Mouse (Mus musculus) forebrain, embryonic 13.5 days (tissue): Measurements from ENCODE around the gene Epha3. TPM values are rescaled to one million over a fixed set of nuclear protein-coding genes. Genes with fewer than 3 reads are reported as not detected.

Experiments used
- ATAC-seq: fragments of 200-750 bp; cut with Nextera tagmentation; 2 replicates; pipeline ENCODE4 v1.8.0; 2017
- H3K27ac ChIP-seq: fragments of 300-500 bp; sonication (generic); 2 replicates; pipeline ENCODE4 v1.5.1; 2015; ENCODE audit warnings: inconsistent platforms, mild to moderate bottlenecking, moderate library complexity
- H3K27me3 ChIP-seq: fragments of 300-500 bp; sonication (generic); 2 replicates; pipeline ENCODE4 v1.6.1; 2015; ENCODE audit warnings: mild to moderate bottlenecking, inconsistent platforms
- H3K36me3 ChIP-seq: fragments of 300-500 bp; sonication (generic); 2 replicates; pipeline ENCODE4 v1.6.1; 2015; ENCODE audit warnings: mild to moderate bottlenecking, inconsistent platforms; ENCODE audit not compliant: poor library complexity, severe bottlenecking
- H3K4me1 ChIP-seq: fragments of 300-500 bp; sonication (generic); 2 replicates; pipeline ENCODE4 v1.6.1; 2015; ENCODE audit warnings: inconsistent platforms
- H3K4me2 ChIP-seq: fragments of 300-500 bp; sonication (generic); 2 replicates; pipeline ENCODE4 v1.6.1; 2015; ENCODE audit warnings: inconsistent platforms, mild to moderate bottlenecking, moderate library complexity
- H3K4me3 ChIP-seq: fragments of 300-500 bp; sonication (generic); 2 replicates; pipeline ENCODE4 v1.5.1; 2015; ENCODE audit warnings: mild to moderate bottlenecking, inconsistent platforms
- H3K9ac ChIP-seq: fragments of 300-500 bp; sonication (generic); 2 replicates; pipeline ENCODE4 v1.6.1; 2015; ENCODE audit warnings: mild to moderate bottlenecking, inconsistent platforms
- H3K9me3 ChIP-seq: fragments of 300-500 bp; sonication (generic); replicated peaks from 2 replicates; pipeline ENCODE4 v1.6.1; 2016; ENCODE audit warnings: inconsistent platforms
- whole genome bisulfite sequencing: fragments of 180-500 bp; shearing (Covaris S2); methylation state at CpG from one replicate; pipeline ENCODE4 v1.1.7; 2015; 5-methylcytosine and 5-hydroxymethylcytosine counted together
- polyA plus RNA-seq: library from polyadenylated mRNA; unstranded; fragments of >200 nt; fragmentation: Nextera tagmentation; extraction: Ambion mirVana; gene quantifications from 2 replicates; pipeline ENCODE4 v1.2.1, GENCODE M21; 2015

Epha3 gene
- polyA plus RNA-seq, 1 experiment from 2014 or later = 86.5 TPM

GRCm38 (mm10) chr16:63706912-63707868 is 156.8 kb downstream of the Epha3 start:
- H3K27ac ChIP-seq = no peak overlapping the region

GRCm38 (mm10) chr16:63689371-63689770 is 174.6 kb downstream of the Epha3 start:
- H3K9ac ChIP-seq = no peak overlapping the region
- no peak overlapping the region for H3K27ac ChIP-seq
- no peaks in the 10 kb centered on the region for H3K4me1 ChIP-seq
- WGBS = 93% methylated on average over 3 of the region's 3 CpGs
- no peak overlapping the region for H3K4me2 ChIP-seq
- no peaks in the 10 kb centered on the region for H3K9me3 ChIP-seq
- H3K36me3 ChIP-seq = no peaks in the 10 kb centered on the region
- ATAC-seq = no peak
- H3K27me3 ChIP-seq = no peaks in the 10 kb centered on the region
- no peak overlapping the region for H3K4me3 ChIP-seq

More at GRCm38 (mm10) chr16:63706912-63707868, 156.8 kb downstream of the Epha3 start:
- H3K4me3 ChIP-seq = no peak overlapping the region
- H3K4me2 ChIP-seq = no peak overlapping the region
- H3K9me3 ChIP-seq = no peaks in the 10 kb centered on the region
- H3K9ac ChIP-seq = no peak overlapping the region
- H3K4me1 ChIP-seq = no peaks in the 10 kb centered on the region
- 80% methylated on average over 17 of the region's 17 CpGs for WGBS
- no peaks in the 10 kb centered on the region for H3K27me3 ChIP-seq
- no peaks in the 10 kb centered on the region for H3K36me3 ChIP-seq
- no peak for ATAC-seq

GRCm38 (mm10) chr16:63684211-63684610 is 179.8 kb downstream of the Epha3 start:
- ATAC-seq = no peak

GRCm38 (mm10) chr16:63674426-63674825 is 189.5 kb downstream of the Epha3 start:
- WGBS = 8% methylated on average over 1 of the region's 1 CpGs
- Histone ChIP-seq H3K27ac (no peak overlapping the region), H3K9me3 (no peaks in the 10 kb centered on the region), H3K27me3 (no peaks in the 10 kb centered on the region), H3K4me3 (no peak overlapping the region), H3K4me1 (peaks cover 14% of the 10 kb centered on the region), H3K4me2 (no peak overlapping the region), H3K9ac (no peak overlapping the region), H3K36me3 (no peaks in the 10 kb centered on the region)
- ATAC-seq = peak; percentile 82

More at GRCm38 (mm10) chr16:63684211-63684610, 179.8 kb downstream of the Epha3 start:
- Histone ChIP-seq H3K4me2 (no peak overlapping the region), H3K9ac (no peak overlapping the region), H3K4me3 (no peak overlapping the region), H3K36me3 (no peaks in the 10 kb centered on the region), H3K27me3 (no peaks in the 10 kb centered on the region), H3K9me3 (no peaks in the 10 kb centered on the region), H3K27ac (no peak overlapping the region), H3K4me1 (no peaks in the 10 kb centered on the region)
- WGBS = 87% methylated on average over 4 of the region's 4 CpGs

GRCm38 (mm10) chr16:63673236-63673840 is 190.6 kb downstream of the Epha3 start:
- no peak for ATAC-seq
- WGBS = 93% methylated on average over 9 of the region's 9 CpGs
- Histone ChIP-seq H3K9ac (no peak overlapping the region), H3K36me3 (no peaks in the 10 kb centered on the region), H3K4me3 (no peak overlapping the region), H3K4me2 (no peak overlapping the region), H3K4me1 (peaks cover 14% of the 10 kb centered on the region), H3K27me3 (no peaks in the 10 kb centered on the region), H3K27ac (no peak overlapping the region), H3K9me3 (no peaks in the 10 kb centered on the region)

GRCm38 (mm10) chr16:63665897-63666464 is 198.0 kb downstream of the Epha3 start:
- H3K27ac ChIP-seq = no peak overlapping the region
- no peaks in the 10 kb centered on the region for H3K36me3 ChIP-seq
- H3K27me3 ChIP-seq = no peaks in the 10 kb centered on the region
- H3K4me3 ChIP-seq = no peak overlapping the region
- 59% methylated on average over 3 of the region's 3 CpGs for WGBS
- no peak overlapping the region for H3K9ac ChIP-seq
- H3K4me2 ChIP-seq = no peak overlapping the region
- ATAC-seq = no peak
- H3K9me3 ChIP-seq = no peaks in the 10 kb centered on the region
- no peaks in the 10 kb centered on the region; the same call in 1 of the 2 replicates for H3K4me1 ChIP-seq

GRCm38 (mm10) chr16:63658302-63658974 is 205.5 kb downstream of the Epha3 start:
- no peaks in the 10 kb centered on the region for H3K36me3 ChIP-seq
- H3K27ac ChIP-seq = peak overlapping the region; percentile 48
- no peaks in the 10 kb centered on the region for H3K27me3 ChIP-seq
- peaks cover 10% of the 10 kb centered on the region for H3K4me1 ChIP-seq
- H3K9me3 ChIP-seq = no peaks in the 10 kb centered on the region
- no peak overlapping the region for H3K4me3 ChIP-seq
- H3K4me2 ChIP-seq = no peak overlapping the region
- H3K9ac ChIP-seq = no peak overlapping the region
- peak; percentile 54 for ATAC-seq
- WGBS = 23% methylated on average over 4 of the region's 4 CpGs

- 53% methylated on average over 2 of the region's 2 CpGs for WGBS
- Histone ChIP-seq H3K36me3 (no peaks in the 10 kb centered on the region), H3K27ac (no peak overlapping the region), H3K9me3 (no peaks in the 10 kb centered on the region), H3K4me1 (peaks cover 10% of the 10 kb centered on the region), H3K9ac (no peak overlapping the region), H3K27me3 (no peaks in the 10 kb centered on the region), H3K4me2 (no peak overlapping the region), H3K4me3 (no peak overlapping the region)
- peak; percentile 82 for ATAC-seq
Observed at GRCm38 (mm10) chr16:63657743-63658142, 206.2 kb downstream of the Epha3 start.

- H3K9ac ChIP-seq = no peak overlapping the region
- peaks cover 4% of the 10 kb centered on the region for H3K4me1 ChIP-seq
Observed at GRCm38 (mm10) chr16:63653393-63653918, 210.5 kb downstream of the Epha3 start.

GRCm38 (mm10) chr16:63650760-63651159 is 213.2 kb downstream of the Epha3 start:
- H3K36me3 ChIP-seq = peaks cover 4% of the 10 kb centered on the region; the same call in 1 of the 2 replicates
- H3K9me3 ChIP-seq = no peaks in the 10 kb centered on the region
- WGBS = 89% methylated on average over 3 of the region's 3 CpGs
- H3K4me1 ChIP-seq = no peaks in the 10 kb centered on the region
- H3K9ac ChIP-seq = no peak overlapping the region
- no peak overlapping the region for H3K4me2 ChIP-seq
- no peak overlapping the region for H3K4me3 ChIP-seq
- ATAC-seq = no peak
- no peaks in the 10 kb centered on the region for H3K27me3 ChIP-seq
- no peak overlapping the region for H3K27ac ChIP-seq

More at GRCm38 (mm10) chr16:63653393-63653918, 210.5 kb downstream of the Epha3 start:
- 80% methylated on average over 5 of the region's 5 CpGs for WGBS
- H3K36me3 ChIP-seq = peaks cover 4% of the 10 kb centered on the region; the same call in 1 of the 2 replicates
- ATAC-seq = no peak; the same call in 1 of the 2 replicates
- no peak overlapping the region for H3K4me3 ChIP-seq
- H3K4me2 ChIP-seq = no peak overlapping the region
- H3K27me3 ChIP-seq = no peaks in the 10 kb centered on the region
- H3K9me3 ChIP-seq = no peaks in the 10 kb centered on the region
- no peak overlapping the region for H3K27ac ChIP-seq

GRCm38 (mm10) chr16:63646577-63646976 is 217.4 kb downstream of the Epha3 start:
- H3K36me3 ChIP-seq = no peaks in the 10 kb centered on the region
- ATAC-seq = no peak
- no peak overlapping the region for H3K9ac ChIP-seq
- no peaks in the 10 kb centered on the region for H3K9me3 ChIP-seq
- no peaks in the 10 kb centered on the region for H3K27me3 ChIP-seq
- no peak overlapping the region for H3K27ac ChIP-seq
- no peaks in the 10 kb centered on the region for H3K4me1 ChIP-seq
- H3K4me2 ChIP-seq = no peak overlapping the region
- H3K4me3 ChIP-seq = no peak overlapping the region
